Mouse (Mus musculus) liver, postnatal 0 days (tissue): ENCODE measurements around the gene Cmtm5. TPM values are rescaled to one million over a fixed set of nuclear protein-coding genes. Genes with fewer than 3 reads are reported as not detected.
A peak's percentile ranks its signal among the peaks of the same experiment; 100 is the strongest.
"Not testable (repeated sequence)": the region's sequence is repeated elsewhere in the genome, so short reads cannot be mapped to it uniquely, and the experiment has no call there.

Experiments
- ATAC-seq: fragments of 200-750 bp; cut with Nextera tagmentation; 2 replicates; pipeline ENCODE4 v1.8.0; 2017; ENCODE audit warnings: mild to moderate bottlenecking, moderate library complexity
- DNase-seq: peaks from one replicate; pipeline ENCODE4 v3.0.0-alpha.2; 2016
- H3K27ac ChIP-seq: fragments of 300-500 bp; sonication (generic); 2 replicates; pipeline ENCODE4 v1.5.1; 2014; ENCODE audit warnings: antibody characterized with exemption, moderate library complexity, mild to moderate bottlenecking, low read depth
- H3K27me3 ChIP-seq: fragments of 300-500 bp; sonication (generic); 2 replicates; pipeline ENCODE4 v1.6.1; 2014; ENCODE audit warnings: low read length, control low read depth, mixed read lengths; ENCODE audit not compliant: insufficient read depth
- H3K36me3 ChIP-seq: fragments of 300-500 bp; sonication (generic); replicated peaks from 2 replicates; pipeline ENCODE4 v1.6.1; 2014; ENCODE audit warnings: mild to moderate bottlenecking, control low read depth, low read length, moderate library complexity, mixed read lengths; ENCODE audit not compliant: insufficient read depth
- H3K4me1 ChIP-seq: fragments of 300-500 bp; sonication (generic); 2 replicates; pipeline ENCODE4 v1.6.1; 2014; ENCODE audit warnings: antibody characterized with exemption, mild to moderate bottlenecking, control low read depth; ENCODE audit not compliant: insufficient read depth
- H3K4me2 ChIP-seq: fragments of 300-500 bp; sonication (generic); 2 replicates; pipeline ENCODE4 v1.6.1; 2014; ENCODE audit warnings: low read depth, mild to moderate bottlenecking, low read length, moderate library complexity, mixed read lengths
- H3K4me3 ChIP-seq: fragments of 300-500 bp; sonication (generic); 2 replicates; pipeline ENCODE4 v1.5.1; 2014; ENCODE audit warnings: low read depth, low read length
- H3K9ac ChIP-seq: fragments of 300-500 bp; sonication (generic); replicated peaks from 2 replicates; pipeline ENCODE4 v1.6.1; 2014; ENCODE audit warnings: mild to moderate bottlenecking, moderate library complexity
- H3K9me3 ChIP-seq: fragments of 300-500 bp; sonication (generic); 2 replicates; pipeline ENCODE4 v1.6.1; 2016; ENCODE audit warnings: mild to moderate bottlenecking, control low read depth, low read length, mixed read lengths
- CTCF ChIP-seq: sonication (generic); IDR thresholded peaks from 2 replicates; pipeline ENCODE4 v1.5.1; 2016; ENCODE audit warnings: antibody characterized with exemption, low read depth
- EP300 ChIP-seq: IDR thresholded peaks from 2 replicates; pipeline ENCODE4 v1.6.1; 2016; ENCODE audit warnings: antibody characterized with exemption, low read depth, mild to moderate bottlenecking
- WGBS: fragments of 180-500 bp; shearing (Covaris S2); extraction: QIAGEN DNeasy Blood & Tissue Kit; methylation state at CpG from one replicate; pipeline ENCODE4 v1.1.7; 2014; ENCODE audit not compliant: insufficient replicate concordance; 5-methylcytosine and 5-hydroxymethylcytosine counted together
- microRNA counts: library from miRNA; unstranded; fragments of <30 nt; microRNA quantifications from one replicate; lab custom pipeline; 2015
- microRNA-seq: library from miRNA; unstranded; fragments of <30 nt; microRNA quantifications from one replicate; pipeline ENCODE4, GENCODE M21; 2016
- polyA plus RNA-seq: library from polyadenylated mRNA; unstranded; fragments of >200 nt; fragmentation: Nextera tagmentation; extraction: Ambion mirVana; gene quantifications from 2 replicates; pipeline ENCODE4 v1.2.1, GENCODE M21; 2015

Gene Cmtm5
- polyA plus RNA-seq, 1 experiment from 2014 or later, result not detected

DNA sequence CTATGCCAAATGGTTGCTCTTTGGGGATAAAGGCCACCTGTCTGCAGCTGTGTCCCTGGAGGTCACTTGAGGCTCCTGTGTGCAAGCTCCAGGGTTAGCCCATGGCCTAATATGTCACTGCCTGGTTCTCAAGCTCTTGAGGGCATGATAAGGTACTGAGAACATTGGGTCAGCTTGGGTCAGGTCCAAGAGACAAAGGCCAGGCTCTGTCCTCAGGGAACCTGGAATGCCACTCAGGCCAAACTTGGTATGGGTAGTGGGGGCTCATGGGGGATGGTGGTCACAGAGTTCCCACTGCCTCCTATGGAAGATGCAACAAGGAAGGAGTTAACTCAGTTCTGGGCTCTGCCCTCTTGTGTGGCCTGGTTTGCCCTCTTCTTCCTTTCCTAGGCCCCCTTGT, 32.3 kb downstream of the Cmtm5 start:
- DNase-seq (no peak), ATAC-seq (no peak)
- Histone ChIP-seq H3K36me3 (no peaks in the 10 kb centered on the region), H3K27me3 (no peaks in the 10 kb centered on the region), H3K9me3 (no peaks in the 10 kb centered on the region), H3K4me2 (no peak overlapping the region), H3K4me1 (no peaks in the 10 kb centered on the region), H3K27ac (no peak overlapping the region), H3K4me3 (no peak overlapping the region), H3K9ac (no peak overlapping the region)
- TF ChIP-seq CTCF (no peak), EP300 (no peak)

DNA sequence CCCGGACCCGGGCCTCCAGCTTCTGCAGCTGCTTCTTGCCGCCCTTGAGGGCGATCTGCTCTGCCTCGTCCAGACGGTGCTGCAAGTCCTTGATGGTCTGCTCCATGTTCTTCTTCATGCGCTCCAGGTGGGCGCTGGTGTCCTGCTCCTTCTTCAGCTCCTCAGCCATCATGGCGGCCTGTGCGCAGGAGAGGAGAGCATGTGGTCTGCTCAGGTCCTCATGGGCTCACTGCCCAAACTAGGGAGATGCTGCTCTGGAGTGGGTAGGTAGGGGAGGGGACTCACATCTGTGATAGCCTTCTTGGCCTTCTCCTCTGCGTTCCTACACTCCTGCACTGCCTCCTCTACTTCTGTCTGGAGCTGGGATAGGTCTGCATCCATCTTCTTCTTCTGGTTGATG, 36.7 kb downstream of the Cmtm5 start:
- H3K4me3 ChIP-seq, result not testable (repeated sequence)

GRCm38 (mm10) chr14:54974068-54974791, 38.2 kb downstream of the Cmtm5 start:
- no peaks in the 10 kb centered on the region for H3K27me3 ChIP-seq
- no peak for ATAC-seq
- DNase-seq, result no peak
- no peak overlapping the region for H3K4me3 ChIP-seq
- no peaks in the 10 kb centered on the region for H3K36me3 ChIP-seq
- H3K4me1 ChIP-seq, result no peaks in the 10 kb centered on the region
- H3K9me3 ChIP-seq, result no peaks in the 10 kb centered on the region
- H3K4me2 ChIP-seq, result no peak overlapping the region
- TF ChIP-seq EP300 (no peak), CTCF (no peak)
- no peak overlapping the region for H3K9ac ChIP-seq
- 72% methylated on average over 6 of the region's 6 CpGs for WGBS
- no peak overlapping the region for H3K27ac ChIP-seq

More for the DNA sequence above, 36.7 kb downstream of the Cmtm5 start:
- not testable (repeated sequence) for ATAC-seq, H3K27ac ChIP-seq, H3K9ac ChIP-seq, H3K4me1 ChIP-seq, H3K36me3 ChIP-seq, DNase-seq, H3K4me2 ChIP-seq, H3K9me3 ChIP-seq, H3K27me3 ChIP-seq
- 79% methylated on average over 8 of the region's 11 CpGs for WGBS

DNA sequence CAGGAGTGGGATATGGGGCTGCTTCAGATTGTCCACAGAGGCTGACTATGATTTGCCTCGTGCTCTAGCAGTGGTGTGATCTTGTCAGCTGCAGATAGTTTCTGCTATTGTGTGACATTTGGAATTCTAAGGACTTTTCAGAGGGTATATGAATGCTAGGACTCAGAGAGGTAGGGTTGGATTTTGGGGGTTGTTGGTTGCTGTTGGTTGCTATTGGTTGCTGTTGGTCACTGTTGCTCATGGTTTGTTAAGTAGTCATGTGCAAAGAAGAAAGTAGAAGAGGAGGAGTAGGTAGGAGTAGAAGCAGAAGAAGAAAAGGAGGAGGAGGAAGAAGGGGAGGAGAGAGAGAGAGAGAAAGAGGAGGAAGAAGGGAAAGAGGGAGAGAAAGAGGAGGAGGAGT, 40.6 kb downstream of the Cmtm5 start, which contains the start of gene Gm17428:
TSS of gene Gm17428 (plus strand) at position 301 of the 400 bp plus-strand sequence.
- WGBS, result 56% methylated on average over 1 of the region's 1 CpGs
- no peak for ATAC-seq
- no peak for TF ChIP-seq CTCF

GRCm38 (mm10) chr14:54978664-54979063, 42.6 kb downstream of the Cmtm5 start:
- no peak overlapping the region for H3K4me2 ChIP-seq
- no peak for ATAC-seq
- H3K9me3 ChIP-seq, result no peaks in the 10 kb centered on the region
- WGBS, result 89% methylated on average over 8 of the region's 8 CpGs
- H3K27ac ChIP-seq, result no peak overlapping the region
- no peaks in the 10 kb centered on the region for H3K4me1 ChIP-seq
- DNase-seq, result no peak
- H3K9ac ChIP-seq, result no peak overlapping the region
- H3K27me3 ChIP-seq, result no peaks in the 10 kb centered on the region
- H3K36me3 ChIP-seq, result no peaks in the 10 kb centered on the region
- H3K4me3 ChIP-seq, result no peak overlapping the region
- TF ChIP-seq CTCF, result no peak
- TF ChIP-seq EP300, result no peak

More for the DNA sequence above, 40.6 kb downstream of the Cmtm5 start, which contains the start of gene Gm17428:
- Histone ChIP-seq H3K27me3 (no peaks in the 10 kb centered on the region), H3K4me2 (no peak within 1 kb of the TSS), H3K9me3 (no peaks in the 10 kb centered on the region), H3K4me1 (no peaks in the 10 kb centered on the region), H3K4me3 (no peak within 1 kb of the TSS), H3K27ac (no peak within 1 kb of the TSS), H3K9ac (no peak within 1 kb of the TSS), H3K36me3 (no peaks in the 10 kb centered on the region)
- DNase-seq, result no peak

- H3K4me2 ChIP-seq, result no peak overlapping the region
- no peaks in the 10 kb centered on the region for H3K4me1 ChIP-seq
- DNase-seq, result no peak
- no peak overlapping the region for H3K4me3 ChIP-seq
- H3K27me3 ChIP-seq, result no peaks in the 10 kb centered on the region
- H3K9me3 ChIP-seq, result no peaks in the 10 kb centered on the region
- ATAC-seq, result no peak
- no peaks in the 10 kb centered on the region for H3K36me3 ChIP-seq
- no peak for TF ChIP-seq CTCF
- H3K9ac ChIP-seq, result no peak overlapping the region
- WGBS, result 89% methylated on average over 7 of the region's 7 CpGs
- H3K27ac ChIP-seq, result no peak overlapping the region
Measured at GRCm38 (mm10) chr14:54981934-54982333, 45.9 kb downstream of the Cmtm5 start.

DNA sequence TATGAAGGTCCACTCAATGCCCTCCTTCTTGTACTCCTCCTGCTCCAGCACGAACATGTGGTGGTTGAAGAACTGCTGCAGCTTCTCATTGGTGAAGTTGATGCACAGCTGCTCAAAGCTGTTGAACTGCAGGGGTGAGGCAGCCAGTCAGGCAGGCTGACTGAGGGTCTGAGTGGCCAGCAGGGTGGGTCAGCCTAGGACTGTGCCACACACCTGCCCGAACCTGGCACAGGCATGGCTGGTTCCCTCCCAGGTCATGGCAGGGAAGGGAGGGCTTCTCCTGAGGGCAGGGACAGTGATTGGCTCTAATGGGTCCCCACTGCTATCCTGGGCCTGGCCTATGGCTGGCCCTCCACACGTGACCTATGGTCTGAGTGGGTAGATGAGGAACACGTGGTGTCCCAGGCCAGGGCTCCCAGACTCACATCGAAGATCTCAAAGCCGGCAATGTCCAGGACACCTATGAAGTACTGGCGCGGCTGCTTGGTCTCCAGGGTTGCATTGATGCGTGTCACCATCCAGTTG, 52.4 kb downstream of the Cmtm5 start:
- WGBS, result 79% methylated on average over 9 of the region's 9 CpGs
- not testable (repeated sequence) for ATAC-seq, DNase-seq, H3K27me3 ChIP-seq, H3K4me2 ChIP-seq, H3K27ac ChIP-seq, H3K36me3 ChIP-seq, H3K4me1 ChIP-seq, H3K4me3 ChIP-seq, H3K9me3 ChIP-seq, H3K9ac ChIP-seq

MicroRNA genes within 50 kb of the gene (microRNA counts, 519-probe panel; counts per million panel counts)
- microRNA mmu-miR-208a (lab: Ali Mortazavi, UCI) (not detected), microRNA mmu-miR-208b (lab: Ali Mortazavi, UCI) (not detected)

Small RNA genes within 50 kb of the gene (microRNA-seq; reads per million reads assigned to microRNA genes)
- 4.9 reads per million, percentile 7 among the genes with 10 or more reads in this experiment for gene Mir208a
- 52.3 reads per million, percentile 37 among the genes with 10 or more reads in this experiment for gene Mir208b

Other genes with a start within 250 kb of the Cmtm5 start
- gene Acin1, start 249.3 kb upstream of the Cmtm5 start, polyA plus RNA-seq, result 28.4 and 38.0 TPM in 2 replicates
- not detected in 2 replicates for gene Gm29776, start 237.4 kb upstream of the Cmtm5 start, polyA plus RNA-seq
- 13.7 and 15.0 TPM in 2 replicates for gene Cebpe, start 224.1 kb upstream of the Cmtm5 start, polyA plus RNA-seq
- 2.2 and 2.8 TPM in 2 replicates for gene Slc7a8, start 154.3 kb upstream of the Cmtm5 start, polyA plus RNA-seq
- not detected in 2 replicates for gene Rnf212b, start 122.1 kb upstream of the Cmtm5 start, polyA plus RNA-seq
- gene Homez, start 65.3 kb upstream of the Cmtm5 start, polyA plus RNA-seq, result 3.9 and 4.0 TPM in 2 replicates
- gene Ppp1r3e, start 58.7 kb upstream of the Cmtm5 start, polyA plus RNA-seq, result 0.85 and 0.99 TPM in 2 replicates
- gene Bcl2l2, start 52.9 kb upstream of the Cmtm5 start, polyA plus RNA-seq, result 1.1 and 1.4 TPM in 2 replicates
- gene Gm20521, start 52.8 kb upstream of the Cmtm5 start, polyA plus RNA-seq, result 0.11 and 0.19 TPM in 2 replicates
- gene Pabpn1, start 43.8 kb upstream of the Cmtm5 start, polyA plus RNA-seq, result 38.2 and 46.6 TPM in 2 replicates
- 1.1 TPM in 2 replicates for gene Slc22a17, start 23.1 kb upstream of the Cmtm5 start, polyA plus RNA-seq
- 0.21 and 0.26 TPM in 2 replicates for gene Efs, start 10.1 kb upstream of the Cmtm5 start, polyA plus RNA-seq
- not detected in 2 replicates for gene Il25, start 3.6 kb upstream of the Cmtm5 start, polyA plus RNA-seq
- gene Myh6, start 30.7 kb downstream of the Cmtm5 start, polyA plus RNA-seq, result 0.36 TPM in 2 replicates
- not detected in 2 replicates for gene Gm17428, start 40.7 kb downstream of the Cmtm5 start, polyA plus RNA-seq
- 0.18 and 2.0 TPM in 2 replicates for gene Myh7, start 58.4 kb downstream of the Cmtm5 start, polyA plus RNA-seq
- 30.6 and 32.0 TPM in 2 replicates for gene Ngdn, start 79.2 kb downstream of the Cmtm5 start, polyA plus RNA-seq
- 0.78 and 1.0 TPM in 2 replicates for gene Zfhx2, start 156.1 kb downstream of the Cmtm5 start, polyA plus RNA-seq
- gene Thtpa, start 158.5 kb downstream of the Cmtm5 start, polyA plus RNA-seq, result 5.9 and 7.0 TPM in 2 replicates
- 7.8 and 9.6 TPM in 2 replicates for gene Ap1g2, start 170.3 kb downstream of the Cmtm5 start, polyA plus RNA-seq
- gene Jph4, start 180.7 kb downstream of the Cmtm5 start, polyA plus RNA-seq, result not detected in 2 replicates